Mouse (Mus musculus) forebrain, embryonic 16.5 days (tissue): ENCODE measurements around the gene Gm21974. TPM values are rescaled to one million over a fixed set of nuclear protein-coding genes. Genes with fewer than 3 reads are reported as not detected.

Source experiments
- ATAC-seq: fragments of 200-750 bp; cut with Nextera tagmentation; 2 replicates; pipeline ENCODE4 v1.8.0; 2017; ENCODE audit warnings: mild to moderate bottlenecking, moderate library complexity
- H3K27ac ChIP-seq: fragments of 300-500 bp; sonication (generic); 2 replicates; pipeline ENCODE4 v1.5.1; 2014; ENCODE audit warnings: low read length, control low read depth
- H3K27me3 ChIP-seq: fragments of 300-500 bp; sonication (generic); replicated peaks from 2 replicates; pipeline ENCODE4 v1.6.1; 2014; ENCODE audit warnings: low read length; ENCODE audit not compliant: control insufficient read depth, insufficient read depth
- H3K36me3 ChIP-seq: fragments of 300-500 bp; sonication (generic); 2 replicates; pipeline ENCODE4 v1.6.1; 2014; ENCODE audit not compliant: control insufficient read depth, insufficient read depth
- H3K4me1 ChIP-seq: fragments of 300-500 bp; sonication (generic); replicated peaks from 2 replicates; pipeline ENCODE4 v1.6.1; 2014; ENCODE audit warnings: low read length; ENCODE audit not compliant: control insufficient read depth, insufficient read depth
- H3K4me2 ChIP-seq: fragments of 300-500 bp; sonication (generic); 2 replicates; pipeline ENCODE4 v1.6.1; 2014; ENCODE audit warnings: mild to moderate bottlenecking, low read length, control low read depth
- H3K4me3 ChIP-seq: fragments of 300-500 bp; sonication (generic); replicated peaks from 2 replicates; pipeline ENCODE4 v1.5.1; 2014; ENCODE audit warnings: mild to moderate bottlenecking, low read length, control low read depth
- H3K9ac ChIP-seq: fragments of 300-500 bp; sonication (generic); replicated peaks from 2 replicates; pipeline ENCODE4 v1.6.1; 2014; ENCODE audit warnings: low read depth, low read length, control low read depth
- H3K9me3 ChIP-seq: fragments of 300-500 bp; sonication (generic); 2 replicates; pipeline ENCODE4 v1.6.1; 2016; ENCODE audit warnings: low read length; ENCODE audit not compliant: control insufficient read depth
- WGBS: fragments of 180-500 bp; shearing (Covaris S2); extraction: QIAGEN DNeasy Blood & Tissue Kit; methylation state at CpG from one replicate; pipeline ENCODE4 v1.1.7; 2014; 5-methylcytosine and 5-hydroxymethylcytosine counted together
- polyA plus RNA-seq: library from polyadenylated mRNA; unstranded; fragments of >200 nt; fragmentation: Nextera tagmentation; extraction: Ambion mirVana; gene quantifications from 2 replicates; pipeline ENCODE4 v1.2.1, GENCODE M21; 2015

Gene Gm21974
- polyA plus RNA-seq, 1 experiment from 2014 or later, result not detected

DNA sequence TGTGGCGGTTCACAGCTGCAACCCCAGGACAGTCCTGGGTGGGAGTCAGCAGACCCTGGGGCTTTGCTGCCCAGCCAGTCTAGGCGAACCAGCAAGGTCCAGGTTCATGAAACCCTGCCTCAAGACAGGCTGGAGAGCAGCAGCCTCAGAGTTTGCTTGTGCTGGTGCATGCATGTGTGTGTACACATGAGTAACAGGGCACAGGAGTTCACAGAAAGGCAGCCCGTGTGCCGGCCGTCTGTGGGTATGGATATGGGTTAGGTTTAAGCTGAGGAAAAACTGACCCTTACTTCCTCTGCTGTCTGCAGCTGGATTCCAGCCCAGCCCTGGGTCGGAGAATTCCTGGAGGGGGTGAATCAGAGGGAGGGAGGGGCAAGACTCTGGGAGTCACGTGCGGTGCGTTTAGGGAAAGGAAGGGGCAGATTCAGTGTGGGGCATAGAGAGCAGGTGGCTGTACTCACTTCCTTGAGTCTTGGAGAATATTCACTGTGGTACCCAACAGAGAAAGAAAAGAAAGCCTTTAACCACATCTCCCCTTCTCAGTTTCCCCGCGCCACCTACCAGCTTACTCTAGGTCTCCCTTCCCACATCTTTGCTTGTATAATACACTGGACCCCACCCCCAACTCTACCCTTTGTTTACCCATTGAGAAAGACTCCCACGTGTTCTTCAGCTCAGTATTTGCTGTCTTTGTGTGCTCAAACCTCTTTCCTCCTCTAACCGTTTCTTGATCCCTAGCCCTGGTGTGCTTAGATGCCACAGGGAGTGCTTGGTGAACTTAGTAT is 36.3 kb upstream of the Gm21974 start:
- no peak overlapping the region for H3K4me2 ChIP-seq
- H3K27ac ChIP-seq, result no peak overlapping the region
- H3K9me3 ChIP-seq, result no peaks in the 10 kb centered on the region
- H3K9ac ChIP-seq, result no peak overlapping the region
- peaks cover 18% of the 10 kb centered on the region for H3K4me1 ChIP-seq
- no peaks in the 10 kb centered on the region for H3K36me3 ChIP-seq
- no peak overlapping the region for H3K4me3 ChIP-seq
- WGBS, result 36% methylated on average over 13 of the region's 13 CpGs
- no peak for ATAC-seq
- H3K27me3 ChIP-seq, result peaks cover 23% of the 10 kb centered on the region

DNA sequence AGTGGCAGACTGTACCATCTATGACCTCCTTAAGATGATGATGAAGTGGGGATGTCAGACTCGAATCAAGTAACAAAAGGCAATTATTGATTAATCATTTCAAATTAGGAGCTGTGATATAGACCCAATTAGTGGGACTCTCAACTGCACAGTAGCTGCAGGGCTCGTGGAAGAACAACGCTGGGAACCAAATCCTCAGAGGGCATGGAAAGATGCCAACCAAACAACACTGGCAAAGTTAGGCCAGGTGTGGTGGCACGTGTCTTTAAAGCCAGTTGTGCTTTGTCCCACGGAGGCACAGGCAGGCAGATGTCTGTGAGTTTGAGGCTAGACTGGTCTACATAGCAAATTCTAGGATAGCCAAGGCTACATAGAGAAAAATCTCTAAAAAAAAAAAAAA is 35.4 kb upstream of the Gm21974 start:
- Histone ChIP-seq H3K27ac (no peak overlapping the region), H3K27me3 (peaks cover 23% of the 10 kb centered on the region), H3K4me2 (no peak overlapping the region), H3K9me3 (no peaks in the 10 kb centered on the region), H3K4me3 (no peak overlapping the region), H3K4me1 (peaks cover 10% of the 10 kb centered on the region), H3K36me3 (no peaks in the 10 kb centered on the region), H3K9ac (no peak overlapping the region)
- ATAC-seq, result no peak
- WGBS, result 60% methylated on average over 5 of the region's 5 CpGs

DNA sequence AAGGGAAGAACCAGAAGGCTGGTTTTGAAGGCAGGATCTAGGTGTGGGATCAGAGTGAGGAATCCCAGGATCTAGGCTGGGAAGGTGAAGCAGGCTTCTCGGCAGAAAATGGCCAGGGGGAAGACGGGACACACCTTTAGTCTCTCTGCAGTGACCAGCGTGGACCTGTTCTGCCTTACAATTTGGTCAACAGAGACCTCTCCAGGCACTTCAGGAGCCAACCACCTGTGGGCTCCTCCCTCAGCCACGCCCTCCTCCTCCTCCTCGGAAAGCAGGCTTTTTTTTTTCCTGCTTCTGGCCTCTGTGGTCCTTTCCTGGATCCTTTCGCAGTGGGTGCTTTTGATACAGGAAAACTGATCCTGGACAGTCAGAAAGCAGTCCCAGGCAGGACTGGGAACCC is 34.7 kb upstream of the Gm21974 start, which contains the start of gene Prss8:
TSS of gene Prss8 (minus strand) at position 182 of the 400 bp plus-strand sequence.
- Histone ChIP-seq H3K4me1 (peaks cover 8% of the 10 kb centered on the region), H3K9me3 (no peaks in the 10 kb centered on the region), H3K27me3 (peaks cover 23% of the 10 kb centered on the region), H3K9ac (no peak within 1 kb of the TSS), H3K36me3 (0 out of 2 replicates have a peak, but pooled peaks cover under 1% of the 10 kb centered on the region), H3K4me2 (no peak within 1 kb of the TSS), H3K4me3 (no peak within 1 kb of the TSS), H3K27ac (no peak within 1 kb of the TSS)
- 5% methylated on average over 5 of the region's 6 CpGs for WGBS
- no peak for ATAC-seq

DNA sequence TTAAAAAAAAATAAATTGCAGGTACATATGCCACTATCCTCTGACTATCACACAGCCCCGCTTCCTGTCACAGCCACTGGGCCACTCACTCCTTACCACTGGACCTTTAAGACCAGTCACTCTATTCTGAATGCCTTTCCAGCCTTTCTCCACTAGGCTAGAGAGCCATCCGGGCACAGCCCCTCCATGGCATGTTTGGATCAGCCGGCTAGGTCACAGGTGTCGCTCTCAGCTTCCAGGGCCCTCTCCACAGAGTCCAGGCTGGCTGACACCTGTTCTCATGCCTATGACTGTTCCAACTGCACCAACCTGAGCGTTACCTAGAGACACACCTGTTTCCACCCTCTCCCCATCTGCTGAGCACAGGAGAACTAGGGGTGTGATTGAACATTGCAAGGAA is 33.3 kb upstream of the Gm21974 start:
- H3K4me1 ChIP-seq, result peaks cover 4% of the 10 kb centered on the region
- 52% methylated on average over 5 of the region's 5 CpGs for WGBS
- H3K4me3 ChIP-seq, result no peak overlapping the region
- ATAC-seq, result no peak
- H3K9ac ChIP-seq, result no peak overlapping the region
- no peaks in the 10 kb centered on the region for H3K9me3 ChIP-seq
- H3K36me3 ChIP-seq, result 0 out of 2 replicates have a peak, but pooled peaks cover 4% of the 10 kb centered on the region
- H3K27ac ChIP-seq, result no peak overlapping the region
- no peak overlapping the region for H3K4me2 ChIP-seq
- peaks cover 23% of the 10 kb centered on the region for H3K27me3 ChIP-seq

DNA sequence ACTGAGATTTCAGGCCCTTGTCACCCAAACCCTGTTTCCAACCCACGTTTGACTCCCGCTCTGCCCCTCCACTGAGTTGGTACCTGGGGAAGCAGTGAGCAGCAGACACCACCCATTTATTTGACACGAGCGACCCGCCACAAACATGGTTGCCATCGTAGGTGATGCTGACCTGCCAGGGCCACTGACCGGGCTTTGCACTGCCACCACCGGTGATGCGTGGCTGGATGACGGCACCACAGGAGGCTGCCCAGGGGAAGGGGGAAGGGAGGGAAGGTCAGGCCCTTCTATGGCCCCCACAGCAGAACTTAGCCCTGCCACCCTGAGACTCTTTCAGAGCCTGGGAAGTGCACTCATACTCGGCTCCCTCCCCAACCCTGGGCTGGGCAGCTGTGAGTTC is 32.5 kb upstream of the Gm21974 start:
- no peaks in the 10 kb centered on the region for H3K9me3 ChIP-seq
- H3K4me1 ChIP-seq, result peaks cover 4% of the 10 kb centered on the region
- H3K27me3 ChIP-seq, result peaks cover 23% of the 10 kb centered on the region
- no peak overlapping the region for H3K4me2 ChIP-seq
- no peak overlapping the region for H3K9ac ChIP-seq
- 0 out of 2 replicates have a peak, but pooled peaks cover 4% of the 10 kb centered on the region for H3K36me3 ChIP-seq
- ATAC-seq, result no peak
- no peak overlapping the region for H3K27ac ChIP-seq
- WGBS, result 81% methylated on average over 11 of the region's 11 CpGs
- no peak overlapping the region for H3K4me3 ChIP-seq

DNA sequence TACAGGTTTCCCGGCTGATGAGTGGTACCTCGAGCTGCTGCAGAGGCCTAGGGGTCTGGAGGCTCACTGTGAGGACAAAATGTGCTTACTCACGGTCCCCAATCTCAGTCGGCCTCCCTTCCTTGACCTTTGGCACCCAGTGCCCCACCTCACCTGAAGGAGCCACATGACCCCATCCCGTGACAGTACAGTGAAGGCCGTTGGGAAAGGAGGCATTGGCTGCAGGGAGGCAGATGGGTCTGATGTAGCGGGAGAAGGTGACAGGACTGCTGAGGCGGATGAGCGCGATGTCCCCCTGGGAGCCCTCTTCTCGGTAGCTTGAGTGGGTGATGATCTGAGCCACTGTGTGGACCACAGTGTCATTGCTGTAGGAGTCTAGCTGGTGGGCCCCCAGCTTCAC is 31.6 kb upstream of the Gm21974 start:
- peaks cover 4% of the 10 kb centered on the region for H3K4me1 ChIP-seq
- peaks cover 4% of the 10 kb centered on the region; the same call in 1 of the 2 replicates for H3K36me3 ChIP-seq
- H3K4me2 ChIP-seq, result no peak overlapping the region
- no peak overlapping the region for H3K4me3 ChIP-seq
- H3K9ac ChIP-seq, result no peak overlapping the region
- H3K27me3 ChIP-seq, result peaks cover 23% of the 10 kb centered on the region
- WGBS, result 88% methylated on average over 11 of the region's 11 CpGs
- H3K9me3 ChIP-seq, result no peaks in the 10 kb centered on the region
- no peak overlapping the region for H3K27ac ChIP-seq
- ATAC-seq, result no peak

DNA sequence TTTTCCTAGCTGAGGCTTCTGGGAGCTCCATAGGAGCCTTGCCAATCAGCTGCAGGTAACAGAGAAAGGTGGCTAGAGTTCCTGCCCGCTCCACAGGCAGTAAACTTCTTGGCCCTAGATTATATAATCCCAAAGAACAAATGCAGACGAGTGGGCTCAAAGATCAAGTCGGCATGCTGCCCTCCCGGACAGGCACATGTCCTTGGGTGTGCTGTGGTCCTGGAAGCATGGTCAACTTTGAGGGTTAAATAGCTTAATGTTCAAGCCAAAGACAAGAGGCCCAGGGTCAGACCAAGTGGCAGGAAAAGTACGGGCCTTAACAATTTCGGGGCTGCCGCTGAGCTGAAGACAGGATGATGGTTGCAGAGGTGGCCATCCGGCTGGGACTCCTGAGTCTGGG is 30.8 kb upstream of the Gm21974 start:
- Histone ChIP-seq H3K27me3 (peaks cover 23% of the 10 kb centered on the region), H3K4me2 (no peak overlapping the region), H3K27ac (no peak overlapping the region), H3K4me1 (peaks cover 4% of the 10 kb centered on the region), H3K36me3 (peaks cover 4% of the 10 kb centered on the region; the same call in 1 of the 2 replicates), H3K4me3 (no peak overlapping the region), H3K9me3 (no peaks in the 10 kb centered on the region), H3K9ac (no peak overlapping the region)
- ATAC-seq, result no peak
- WGBS, result 92% methylated on average over 8 of the region's 8 CpGs

DNA sequence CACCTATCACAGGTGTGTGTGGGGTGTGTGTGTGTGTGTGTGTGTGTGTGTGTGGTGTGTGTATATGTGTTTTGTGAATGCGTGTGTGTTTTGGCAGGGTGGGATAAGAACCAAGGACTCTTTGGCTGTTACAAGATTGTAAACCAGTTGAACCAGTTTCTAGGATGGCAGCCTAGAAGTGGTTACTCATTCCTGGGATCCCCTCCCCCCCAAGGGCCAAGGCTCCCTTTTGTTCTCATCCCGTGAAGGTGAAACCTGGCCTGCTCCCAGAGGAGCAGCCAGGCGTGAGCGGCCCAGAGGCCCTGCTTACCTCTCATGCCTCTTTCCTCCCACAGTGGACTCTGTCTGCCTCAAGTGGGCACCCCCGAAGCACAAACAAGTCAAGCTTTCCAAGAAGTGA is 30.0 kb upstream of the Gm21974 start:
- Histone ChIP-seq H3K27me3 (peaks cover 18% of the 10 kb centered on the region), H3K36me3 (peaks cover 7% of the 10 kb centered on the region; the same call in 1 of the 2 replicates), H3K9me3 (no peaks in the 10 kb centered on the region), H3K9ac (no peak overlapping the region), H3K4me1 (peaks cover 4% of the 10 kb centered on the region), H3K27ac (no peak overlapping the region), H3K4me3 (no peak overlapping the region), H3K4me2 (no peak overlapping the region)
- 44% methylated on average over 5 of the region's 5 CpGs for WGBS
- no peak for ATAC-seq

DNA sequence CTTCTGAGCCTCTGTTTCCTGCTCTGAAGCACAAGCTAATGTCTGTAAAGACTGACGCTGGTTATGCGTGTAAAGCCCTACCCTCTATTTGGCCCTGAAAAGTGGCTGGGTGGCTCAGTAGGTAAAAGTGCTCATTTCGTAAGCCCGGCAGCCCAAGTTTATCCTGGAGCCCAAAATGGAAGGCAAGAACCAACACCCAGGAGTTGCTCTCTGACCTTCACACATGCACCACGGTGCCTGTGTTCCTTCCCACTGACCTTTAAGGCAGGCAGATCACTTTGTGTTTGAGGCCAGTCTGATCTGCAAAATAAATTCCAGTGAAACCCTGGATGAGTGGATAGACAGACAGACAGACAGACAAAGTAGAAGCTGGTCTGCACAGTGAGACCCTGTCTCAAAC is 28.5 kb upstream of the Gm21974 start:
- 86% methylated on average over 5 of the region's 5 CpGs for WGBS
- Histone ChIP-seq H3K27me3 (peaks cover 6% of the 10 kb centered on the region), H3K4me2 (no peak overlapping the region), H3K4me3 (no peak overlapping the region), H3K9ac (no peak overlapping the region), H3K4me1 (no peaks in the 10 kb centered on the region), H3K36me3 (peaks cover 7% of the 10 kb centered on the region; the same call in 1 of the 2 replicates), H3K27ac (no peak overlapping the region), H3K9me3 (no peaks in the 10 kb centered on the region)
- ATAC-seq, result no peak
